Mouse (Mus musculus) CD4-positive helper T cell, adult 2 months (primary cell): ENCODE measurements around the gene Ncoa5.
A peak's percentile ranks its signal among the peaks of the same experiment; 100 is the strongest.

Experiments
- DNase-seq: peaks from one replicate; pipeline ENCODE4 v3.0.0-alpha.2; 2012; ENCODE audit warnings: low read depth, missing footprints, low spot score

The Ncoa5 gene

DNA sequence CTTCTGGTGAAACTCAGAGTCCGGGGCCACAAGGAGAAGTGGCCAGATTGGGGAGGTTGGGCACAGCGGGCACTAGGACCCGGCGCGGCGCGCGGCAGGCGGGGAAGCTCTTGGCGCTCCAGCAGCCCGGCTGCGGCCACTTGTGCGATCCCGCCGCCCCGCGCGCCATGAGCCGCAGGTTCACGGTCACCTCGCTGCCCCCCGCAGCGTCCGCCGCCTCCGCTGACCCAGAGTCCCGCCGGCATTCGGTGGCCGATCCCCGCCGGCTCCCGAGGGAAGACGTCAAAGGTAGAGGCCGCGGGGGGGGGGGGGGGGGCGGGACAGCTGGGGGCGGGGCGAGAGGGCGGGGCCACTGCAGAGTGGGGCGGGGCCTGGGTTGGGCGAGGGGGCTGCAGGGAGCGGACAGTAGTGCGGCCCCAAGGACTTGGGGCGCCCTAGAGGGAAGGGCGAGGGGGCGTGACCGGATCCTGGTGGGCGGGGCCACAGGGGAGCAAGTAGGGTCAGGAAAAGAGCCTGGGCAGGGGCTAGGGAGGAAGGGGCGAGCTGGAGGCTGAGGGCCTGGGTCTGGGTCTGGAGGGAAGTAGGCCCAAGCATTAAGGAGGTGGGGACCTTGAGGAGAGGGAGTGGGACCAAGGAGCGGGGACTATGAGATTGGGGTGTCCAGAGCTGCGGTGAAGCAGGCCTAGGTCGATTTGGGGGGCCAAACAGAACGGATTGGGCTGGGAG is 73.8 kb downstream of the Ncoa5 start, which contains the start of gene Slc12a5:
TSS of gene Slc12a5 (plus strand) at position 87 of the 726 bp plus-strand sequence.
- peak; percentile 46 for DNase-seq

DNA sequence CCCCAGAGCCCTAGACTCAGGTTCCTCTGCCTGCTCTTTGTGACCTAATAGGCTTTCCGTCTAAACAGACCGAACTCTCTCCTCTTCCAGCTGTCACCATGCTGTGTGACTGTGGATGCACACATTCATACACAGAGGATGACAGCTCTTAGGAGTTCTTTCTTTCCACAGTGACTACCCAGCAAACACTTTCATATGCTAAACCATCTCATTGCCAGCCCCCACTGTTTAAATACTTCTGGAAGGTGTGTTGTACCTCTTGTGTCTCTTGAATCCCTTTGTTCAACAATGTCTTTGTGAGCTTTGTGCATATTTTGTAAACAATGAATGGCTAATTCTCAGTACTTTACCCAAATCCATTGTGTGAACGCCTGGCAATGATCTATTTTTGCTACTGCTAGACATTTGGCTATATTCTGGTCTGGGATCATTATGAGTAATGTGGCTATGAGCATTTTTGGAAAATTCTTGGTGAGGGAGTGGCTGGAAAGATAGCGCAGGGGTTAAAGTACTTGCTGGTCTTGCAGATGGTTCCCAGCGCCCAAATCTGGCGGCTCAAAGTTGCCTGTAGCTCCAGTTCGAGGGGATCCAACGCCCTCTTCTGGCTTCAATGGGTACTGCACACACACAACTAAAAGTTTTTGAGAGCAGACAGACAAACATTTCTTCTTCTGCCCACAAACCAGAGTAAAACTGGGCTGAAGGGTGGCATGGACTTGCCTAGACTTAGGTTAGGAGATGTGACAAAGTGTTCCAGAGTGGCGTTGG is 76.9 kb downstream of the Ncoa5 start:
- DNase-seq = no peak

- no peak for DNase-seq
Observed at GRCm38 (mm10) chr2:164956195-164956594, 78.5 kb downstream of the Ncoa5 start.

GRCm38 (mm10) chr2:164955725-164956124 is 78.9 kb downstream of the Ncoa5 start:
- DNase-seq = no peak

DNA sequence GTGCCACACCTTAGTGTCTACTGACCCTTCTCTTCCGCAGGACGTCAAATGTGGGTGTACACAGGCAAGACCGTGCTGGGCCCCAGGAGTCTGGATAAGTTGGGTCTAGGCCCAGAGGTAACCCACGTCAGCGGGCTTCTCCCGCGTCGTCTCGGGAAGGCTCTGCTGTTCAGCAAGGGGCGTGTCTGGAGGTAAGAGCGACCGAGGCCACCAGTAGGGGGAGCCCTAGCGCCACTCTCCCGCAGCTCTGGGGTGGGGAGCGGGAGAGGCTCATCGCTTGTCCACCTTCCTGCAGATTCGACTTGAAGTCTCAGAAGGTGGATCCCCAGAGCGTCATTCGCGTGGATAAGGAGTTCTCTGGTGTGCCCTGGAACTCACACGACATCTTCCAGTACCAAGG is 81.4 kb downstream of the Ncoa5 start:
- DNase-seq = peak; percentile 82

DNA sequence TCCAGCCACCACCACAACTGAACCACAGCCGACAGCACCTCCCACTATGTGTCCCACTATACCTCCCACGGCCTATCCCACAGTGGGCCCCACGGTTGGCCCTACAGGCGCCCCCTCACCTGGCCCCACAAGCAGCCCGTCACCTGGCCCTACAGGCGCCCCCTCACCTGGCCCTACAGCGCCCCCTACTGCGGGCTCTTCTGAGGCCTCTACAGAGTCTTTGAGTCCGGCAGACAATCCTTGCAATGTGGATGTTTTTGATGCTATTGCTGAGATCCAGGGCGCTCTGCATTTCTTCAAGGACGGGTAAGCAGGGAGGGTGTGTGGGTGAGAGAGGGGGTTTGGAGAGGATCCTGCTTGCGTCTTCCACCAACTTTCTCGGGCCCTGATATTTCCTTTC is 82.2 kb downstream of the Ncoa5 start:
- DNase-seq = peak; percentile 55

GRCm38 (mm10) chr2:164951745-164952144 is 82.9 kb downstream of the Ncoa5 start:
- DNase-seq = no peak

GRCm38 (mm10) chr2:164950501-164950900 is 84.2 kb downstream of the Ncoa5 start:
- DNase-seq = peak; percentile 59
